Mouse (Mus musculus) hindbrain, postnatal 0 days (tissue): Measurements from ENCODE around the gene Rpn1. TPM values are rescaled to one million over a fixed set of nuclear protein-coding genes. Genes with fewer than 3 reads are reported as not detected.
A peak's percentile ranks its signal among the peaks of the same experiment; 100 is the strongest.

Experiments
- ATAC-seq: fragments of 200-750 bp; cut with Nextera tagmentation; 2 replicates; pipeline ENCODE4 v1.8.0; 2017; ENCODE audit warnings: mild to moderate bottlenecking, moderate TSS enrichment, moderate library complexity
- DNase-seq: peaks from one replicate; pipeline ENCODE4 v3.0.0-alpha.2; 2015; ENCODE audit warnings: low spot score
- H3K27ac ChIP-seq: fragments of 300-500 bp; sonication (generic); 2 replicates; pipeline ENCODE4 v1.5.1; 2014; ENCODE audit warnings: mild to moderate bottlenecking
- H3K27me3 ChIP-seq: fragments of 300-500 bp; sonication (generic); 2 replicates; pipeline ENCODE4 v1.6.1; 2014; ENCODE audit warnings: low read length, mixed read lengths; ENCODE audit not compliant: insufficient read depth
- H3K36me3 ChIP-seq: fragments of 300-500 bp; sonication (generic); 2 replicates; pipeline ENCODE4 v1.6.1; 2014; ENCODE audit warnings: low read length, mixed read lengths; ENCODE audit not compliant: insufficient read depth
- H3K4me1 ChIP-seq: fragments of 300-500 bp; sonication (generic); 2 replicates; pipeline ENCODE4 v1.6.1; 2014; ENCODE audit warnings: antibody characterized with exemption, low read length, mixed read lengths; ENCODE audit not compliant: insufficient read depth
- H3K4me2 ChIP-seq: fragments of 300-500 bp; sonication (generic); 2 replicates; pipeline ENCODE4 v1.6.1; 2014; ENCODE audit warnings: low read depth, mild to moderate bottlenecking, low read length, moderate library complexity, mixed read lengths
- H3K4me3 ChIP-seq: fragments of 300-500 bp; sonication (generic); 2 replicates; pipeline ENCODE4 v1.5.1; 2014; ENCODE audit warnings: low read length
- H3K9ac ChIP-seq: fragments of 300-500 bp; sonication (generic); replicated peaks from 2 replicates; pipeline ENCODE4 v1.6.1; 2014; ENCODE audit warnings: mild to moderate bottlenecking, low read length, moderate library complexity, mixed read lengths
- H3K9me3 ChIP-seq: fragments of 300-500 bp; sonication (generic); 2 replicates; pipeline ENCODE4 v1.6.1; 2016; ENCODE audit warnings: low read length, mixed read lengths
- CTCF ChIP-seq: IDR thresholded peaks from 2 replicates; pipeline ENCODE4 v1.5.1; 2016; ENCODE audit warnings: antibody characterized with exemption, control low read depth, low read depth
- WGBS: fragments of 180-500 bp; shearing (Covaris S2); extraction: QIAGEN DNeasy Blood & Tissue Kit; methylation state at CpG from one replicate; pipeline ENCODE4 v1.1.7; 2014; 5-methylcytosine and 5-hydroxymethylcytosine counted together
- polyA plus RNA-seq: library from polyadenylated mRNA; unstranded; fragments of >200 nt; fragmentation: Nextera tagmentation; extraction: Ambion mirVana; gene quantifications from 2 replicates; pipeline ENCODE4 v1.2.1, GENCODE M21; 2015
- total RNA-seq: library from RNA; depleted of rRNA; stranded (reverse); fragments of >200 nt; gene quantifications from 2 replicates; pipeline ENCODE4 v1.2.3, GENCODE M21; 2014; rRNA removed

The Rpn1 gene
- total RNA-seq (225 and 245 TPM in 2 replicates), polyA plus RNA-seq (236 and 242 TPM in 2 replicates)

- Histone ChIP-seq H3K27me3 (no peaks in the 10 kb centered on the region), H3K36me3 (no peaks in the 10 kb centered on the region), H3K9ac (peak within 1 kb of the TSS; percentile 94), H3K4me1 (peaks cover 8% of the 10 kb centered on the region), H3K4me3 (peak within 1 kb of the TSS; percentile 100), H3K4me2 (peak within 1 kb of the TSS; percentile 97), H3K27ac (peak within 1 kb of the TSS; percentile 86), H3K9me3 (no peaks in the 10 kb centered on the region)
- peak; percentile 98 for ATAC-seq
- TF ChIP-seq CTCF, result no peak
- peak; percentile 97 for DNase-seq
- 1% methylated on average over 66 of the region's 71 CpGs for WGBS
Measured at GRCm38 (mm10) chr6:88084278-88085151, at the start of gene Rpn1. TSS of gene Rpn1 (plus strand) at chr6:88084482.

DNA sequence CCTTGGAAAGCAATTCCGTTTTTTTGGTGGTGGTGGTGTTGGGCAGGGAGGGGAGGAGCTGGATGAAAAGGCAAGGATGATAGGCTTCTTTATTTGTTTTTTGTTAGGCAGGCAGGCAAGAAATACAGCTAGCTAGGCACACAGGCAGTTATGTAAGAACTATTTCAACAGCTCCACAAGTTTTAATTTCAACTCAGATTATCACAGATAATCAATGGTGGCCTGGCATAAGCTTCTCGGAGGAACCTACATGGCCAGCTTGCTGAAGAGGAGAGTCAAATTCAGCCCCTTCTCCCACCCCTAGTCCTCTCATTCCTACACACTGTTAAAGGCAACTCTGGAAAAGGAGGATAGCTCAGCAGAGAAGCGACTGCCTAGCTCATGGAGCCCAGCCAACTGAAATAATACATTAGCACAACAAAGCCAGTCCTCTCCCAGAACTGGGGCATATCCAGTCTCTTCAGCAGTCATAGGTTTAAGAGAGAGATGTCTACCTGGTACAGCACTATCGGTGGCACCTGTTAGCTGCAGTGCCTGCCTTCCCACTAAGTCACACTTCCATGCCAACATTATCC lies 46.7 kb upstream of the Rpn1 start:
- no peak overlapping the region for H3K9ac ChIP-seq
- H3K4me2 ChIP-seq, result no peak overlapping the region
- TF ChIP-seq CTCF, result no peak
- no peak overlapping the region for H3K27ac ChIP-seq
- no peaks in the 10 kb centered on the region for H3K9me3 ChIP-seq
- ATAC-seq (no peak), DNase-seq (no peak)
- no peak overlapping the region for H3K4me3 ChIP-seq
- WGBS, result 66% methylated on average over 4 of the region's 4 CpGs
- H3K27me3 ChIP-seq, result no peaks in the 10 kb centered on the region
- no peaks in the 10 kb centered on the region for H3K4me1 ChIP-seq
- peaks cover 5% of the 10 kb centered on the region; the same call in 1 of the 2 replicates for H3K36me3 ChIP-seq

DNA sequence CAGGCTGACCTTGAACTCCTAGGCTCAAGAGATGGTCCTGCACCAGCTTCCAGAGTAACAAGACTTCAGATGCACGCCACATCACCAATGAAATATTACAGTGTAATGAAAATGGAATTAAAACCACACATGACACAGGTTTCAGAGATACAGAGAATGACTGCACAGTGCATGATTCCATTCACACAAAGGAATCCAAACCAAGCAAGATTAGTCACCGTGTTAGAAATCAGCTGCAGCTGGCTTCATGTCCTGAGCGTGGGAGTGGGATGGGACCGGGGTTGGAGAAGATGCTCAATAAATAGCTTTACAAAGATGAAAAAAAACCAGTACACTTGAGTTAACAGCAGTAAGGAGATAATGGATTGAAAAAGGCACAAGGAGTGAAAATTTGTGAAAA lies 44.9 kb upstream of the Rpn1 start:
- 97% methylated on average over 4 of the region's 4 CpGs for WGBS
- H3K27me3 ChIP-seq, result no peaks in the 10 kb centered on the region
- peaks cover 5% of the 10 kb centered on the region; the same call in 1 of the 2 replicates for H3K36me3 ChIP-seq
- DNase-seq (no peak), ATAC-seq (no peak)
- no peak overlapping the region for H3K27ac ChIP-seq
- peaks cover 5% of the 10 kb centered on the region for H3K4me1 ChIP-seq
- H3K9ac ChIP-seq, result no peak overlapping the region
- H3K4me2 ChIP-seq, result no peak overlapping the region
- no peak for TF ChIP-seq CTCF
- H3K9me3 ChIP-seq, result no peaks in the 10 kb centered on the region
- no peak overlapping the region for H3K4me3 ChIP-seq

DNA sequence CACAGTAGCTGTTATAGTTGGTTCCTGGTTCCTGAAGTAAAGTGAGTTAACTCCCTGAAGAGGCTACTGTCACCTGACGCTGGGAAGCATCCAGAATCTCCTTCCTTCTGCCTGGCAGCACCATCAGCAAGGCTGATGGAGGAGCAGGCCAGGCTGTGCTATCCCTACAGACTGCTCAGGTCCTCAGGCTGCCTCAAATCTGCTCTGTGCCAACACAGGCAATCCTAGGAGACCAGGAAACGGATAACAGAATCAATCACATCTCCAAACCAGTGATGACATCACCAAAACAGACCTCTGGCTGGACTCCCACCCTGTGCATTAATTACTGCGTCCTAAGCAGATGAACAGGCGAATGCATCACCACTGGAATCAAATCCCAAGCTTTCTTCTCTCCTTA lies 43.1 kb upstream of the Rpn1 start:
- no peak for ATAC-seq
- H3K9ac ChIP-seq, result no peak overlapping the region
- 51% methylated on average over 4 of the region's 4 CpGs for WGBS

GRCm38 (mm10) chr6:88042336-88042735 lies 41.9 kb upstream of the Rpn1 start:
- no peaks in the 10 kb centered on the region for H3K9me3 ChIP-seq
- peaks cover 5% of the 10 kb centered on the region for H3K4me1 ChIP-seq
- no peak overlapping the region for H3K4me3 ChIP-seq
- H3K27ac ChIP-seq, result no peak overlapping the region
- WGBS, result 92% methylated on average over 3 of the region's 3 CpGs
- H3K27me3 ChIP-seq, result peaks cover 3% of the 10 kb centered on the region; the same call in 1 of the 2 replicates
- no peak overlapping the region for H3K9ac ChIP-seq
- DNase-seq, result no peak
- no peak for TF ChIP-seq CTCF
- no peak overlapping the region for H3K4me2 ChIP-seq
- H3K36me3 ChIP-seq, result peaks cover 5% of the 10 kb centered on the region; the same call in 1 of the 2 replicates
- ATAC-seq, result no peak

More for the DNA sequence above, 43.1 kb upstream of the Rpn1 start:
- H3K9me3 ChIP-seq, result no peaks in the 10 kb centered on the region
- no peak for TF ChIP-seq CTCF
- no peaks in the 10 kb centered on the region for H3K27me3 ChIP-seq
- peaks cover 5% of the 10 kb centered on the region; the same call in 1 of the 2 replicates for H3K36me3 ChIP-seq
- no peak for DNase-seq
- H3K4me1 ChIP-seq, result peaks cover 5% of the 10 kb centered on the region
- H3K4me3 ChIP-seq, result no peak overlapping the region
- H3K4me2 ChIP-seq, result no peak overlapping the region
- H3K27ac ChIP-seq, result no peak overlapping the region

- WGBS, result 5% methylated on average over 3 of the region's 3 CpGs
- H3K9ac ChIP-seq, result peak overlapping the region; percentile 97
- peak overlapping the region; percentile 93 for H3K27ac ChIP-seq
- H3K4me1 ChIP-seq, result peaks cover 5% of the 10 kb centered on the region
- H3K4me3 ChIP-seq, result peak overlapping the region; percentile 97
- H3K4me2 ChIP-seq, result peak overlapping the region; percentile 94
- H3K27me3 ChIP-seq, result peaks cover 10% of the 10 kb centered on the region; the same call in 1 of the 2 replicates
- DNase-seq (no peak), ATAC-seq (no peak)
- TF ChIP-seq CTCF, result no peak
- H3K9me3 ChIP-seq, result no peaks in the 10 kb centered on the region
- no peaks in the 10 kb centered on the region for H3K36me3 ChIP-seq
Measured at GRCm38 (mm10) chr6:88044234-88044576, 40.1 kb upstream of the Rpn1 start.
